Mouse (Mus musculus) liver, postnatal 0 days (tissue): ENCODE results near the gene Rhbdd2.

Experiments used
- CTCF ChIP-seq: sonication (generic); IDR thresholded peaks from 2 replicates; pipeline ENCODE4 v1.5.1; 2016; ENCODE audit warnings: antibody characterized with exemption, low read depth
- EP300 ChIP-seq: IDR thresholded peaks from 2 replicates; pipeline ENCODE4 v1.6.1; 2016; ENCODE audit warnings: antibody characterized with exemption, low read depth, mild to moderate bottlenecking

GRCm38 (mm10) chr5:135682009-135682408, 49.6 kb downstream of the Rhbdd2 start:
- TF ChIP-seq EP300 (no peak), CTCF (no peak)
